Mouse (Mus musculus) limb, embryonic 14.5 days (tissue): Measurements from ENCODE around the gene Kcne3. TPM values are rescaled to one million over a fixed set of nuclear protein-coding genes. Genes with fewer than 3 reads are reported as not detected.

ENCODE experiments used
- ATAC-seq: fragments of 200-750 bp; cut with Nextera tagmentation; 2 replicates; pipeline ENCODE4 v1.8.0; 2017; ENCODE audit warnings: low read depth, moderate number of reproducible peaks, moderate TSS enrichment; ENCODE audit not compliant: low FRiP score
- DNase-seq: peaks from one replicate; pipeline ENCODE4 v3.0.0-alpha.2; 2015; ENCODE audit warnings: low spot score
- H3K27ac ChIP-seq: fragments of 300-500 bp; sonication (generic); replicated peaks from 2 replicates; pipeline ENCODE4 v1.5.1; 2014; ENCODE audit warnings: low read depth, mild to moderate bottlenecking, low read length, moderate library complexity, mixed read lengths
- H3K27me3 ChIP-seq: fragments of 300-500 bp; sonication (generic); 2 replicates; pipeline ENCODE4 v1.6.1; 2014; ENCODE audit warnings: low read length, mixed read lengths; ENCODE audit not compliant: control insufficient read depth, insufficient read depth
- H3K36me3 ChIP-seq: fragments of 300-500 bp; sonication (generic); 2 replicates; pipeline ENCODE4 v1.6.1; 2014; ENCODE audit warnings: mild to moderate bottlenecking, low read length, moderate library complexity, mixed read lengths; ENCODE audit not compliant: control insufficient read depth, insufficient read depth
- H3K4me1 ChIP-seq: fragments of 300-500 bp; sonication (generic); 2 replicates; pipeline ENCODE4 v1.6.1; 2014; ENCODE audit warnings: antibody characterized with exemption, low read length, mixed read lengths; ENCODE audit not compliant: control insufficient read depth, insufficient read depth
- H3K4me2 ChIP-seq: fragments of 300-500 bp; sonication (generic); replicated peaks from 2 replicates; pipeline ENCODE4 v1.6.1; 2014; ENCODE audit warnings: low read depth, mild to moderate bottlenecking, low read length, moderate library complexity; ENCODE audit not compliant: severe bottlenecking
- H3K4me3 ChIP-seq: fragments of 300-500 bp; sonication (generic); replicated peaks from 2 replicates; pipeline ENCODE4 v1.5.1; 2014; ENCODE audit warnings: low read length
- H3K9ac ChIP-seq: fragments of 300-500 bp; sonication (generic); 2 replicates; pipeline ENCODE4 v1.6.1; 2014; ENCODE audit warnings: mild to moderate bottlenecking, low read depth, low read length, moderate library complexity; ENCODE audit not compliant: severe bottlenecking
- H3K9me3 ChIP-seq: fragments of 300-500 bp; sonication (generic); 2 replicates; pipeline ENCODE4 v1.6.1; 2016; ENCODE audit warnings: low read length; ENCODE audit not compliant: control insufficient read depth
- POLR2A ChIP-seq: fragments of 200-500 bp; IDR thresholded peaks from 2 replicates; pipeline ENCODE4 v1.8.0; 2012; ENCODE audit warnings: inconsistent platforms, mild to moderate bottlenecking, moderate library complexity, borderline replicate concordance; ENCODE audit not compliant: insufficient read depth, insufficient read length; ENCODE audit errors: extremely low read depth
- WGBS: fragments of 180-500 bp; shearing (Covaris S2); extraction: QIAGEN DNeasy Blood & Tissue Kit; methylation state at CpG from one replicate; pipeline ENCODE4 v1.1.7; 2014; 5-methylcytosine and 5-hydroxymethylcytosine counted together
- polyA plus RNA-seq, 2 experiments: library from polyadenylated mRNA; depleted of rRNA in 1 of 2; stranded (reverse) in 1 of 2; unstranded in 1 of 2; fragments of >200 nt; fragmentation: Nextera tagmentation in 1 of 2; extraction: Ambion mirVana in 1 of 2; gene quantifications; 2 replicates each; pipeline versions ENCODE4 v1.2.1 to v1.2.3; 2012 to 2014

Kcne3 gene
- polyA plus RNA-seq (2012; rRNA removed) (17.3 and 21.8 TPM in 2 replicates), polyA plus RNA-seq (2014; fragmentation: Nextera tagmentation; extraction: Ambion mirVana) (8.7 and 10.7 TPM in 2 replicates)

GRCm38 (mm10) chr7:100176269-100176668 lies at the start of gene Kcne3:
Kcne3 (plus strand) TSS chr7:100176502.
- Histone ChIP-seq H3K4me1 (peaks cover 8% of the 10 kb centered on the region), H3K27ac (no peak within 1 kb of the TSS), H3K9ac (no peak within 1 kb of the TSS), H3K9me3 (no peaks in the 10 kb centered on the region), H3K4me3 (no peak within 1 kb of the TSS), H3K27me3 (peaks cover 31% of the 10 kb centered on the region), H3K4me2 (no peak within 1 kb of the TSS), H3K36me3 (no peaks in the 10 kb centered on the region)
- no peak for DNase-seq
- TF ChIP-seq POLR2A, result no peak
- 81% methylated on average over 3 of the region's 3 CpGs for WGBS
- ATAC-seq, result no peak

GRCm38 (mm10) chr7:100126514-100126913 lies 49.8 kb upstream of the Kcne3 start:
- Histone ChIP-seq H3K9me3 (no peaks in the 10 kb centered on the region), H3K36me3 (no peaks in the 10 kb centered on the region), H3K27ac (no peak overlapping the region), H3K4me1 (0 out of 2 replicates have a peak, but pooled peaks cover 2% of the 10 kb centered on the region), H3K27me3 (no peaks in the 10 kb centered on the region), H3K4me2 (no peak overlapping the region), H3K4me3 (no peak overlapping the region), H3K9ac (no peak overlapping the region)
- WGBS, result 86% methylated on average over 7 of the region's 7 CpGs
- no peak for TF ChIP-seq POLR2A
- ATAC-seq, result no peak
- no peak for DNase-seq

GRCm38 (mm10) chr7:100128262-100129041 lies 47.9 kb upstream of the Kcne3 start:
- no peaks in the 10 kb centered on the region for H3K4me1 ChIP-seq
- TF ChIP-seq POLR2A, result no peak
- DNase-seq, result no peak

GRCm38 (mm10) chr7:100130592-100130991 lies 45.7 kb upstream of the Kcne3 start:
- H3K4me1 ChIP-seq, result no peaks in the 10 kb centered on the region
- no peaks in the 10 kb centered on the region for H3K27me3 ChIP-seq
- DNase-seq (no peak), ATAC-seq (no peak)
- H3K9me3 ChIP-seq, result no peaks in the 10 kb centered on the region
- TF ChIP-seq POLR2A, result no peak
- H3K36me3 ChIP-seq, result no peaks in the 10 kb centered on the region
- WGBS, result 63% methylated on average over 6 of the region's 6 CpGs
- no peak overlapping the region for H3K4me3 ChIP-seq
- H3K4me2 ChIP-seq, result no peak overlapping the region
- no peak overlapping the region for H3K9ac ChIP-seq
- H3K27ac ChIP-seq, result no peak overlapping the region

More at GRCm38 (mm10) chr7:100128262-100129041, 47.9 kb upstream of the Kcne3 start:
- ATAC-seq, result no peak
- no peaks in the 10 kb centered on the region for H3K9me3 ChIP-seq
- no peak overlapping the region for H3K4me2 ChIP-seq
- no peak overlapping the region for H3K27ac ChIP-seq
- H3K9ac ChIP-seq, result no peak overlapping the region
- no peak overlapping the region for H3K4me3 ChIP-seq
- no peaks in the 10 kb centered on the region for H3K27me3 ChIP-seq
- WGBS, result 78% methylated on average over 7 of the region's 7 CpGs
- no peaks in the 10 kb centered on the region for H3K36me3 ChIP-seq

GRCm38 (mm10) chr7:100132379-100132778 lies 43.9 kb upstream of the Kcne3 start:
- Histone ChIP-seq H3K27ac (no peak overlapping the region; the same call in 1 of the 2 replicates), H3K4me1 (no peaks in the 10 kb centered on the region), H3K9me3 (no peaks in the 10 kb centered on the region), H3K4me2 (no peak overlapping the region), H3K27me3 (no peaks in the 10 kb centered on the region), H3K36me3 (no peaks in the 10 kb centered on the region), H3K9ac (no peak overlapping the region), H3K4me3 (no peak overlapping the region)
- WGBS, result 50% methylated on average over 1 of the region's 1 CpGs
- TF ChIP-seq POLR2A, result no peak
- DNase-seq (no peak), ATAC-seq (peak; percentile 30; the same call in 1 of the 2 replicates)
